Mouse (Mus musculus) bone marrow macrophage, adult 2 months (primary cell): ENCODE results near the gene Mkks. TPM values are rescaled to one million over a fixed set of nuclear protein-coding genes. Genes with fewer than 3 reads are reported as not detected.

Experiments
- H3K27ac ChIP-seq: 2 replicates; pipeline ENCODE4 v1.5.1; 2012; ENCODE audit warnings: low read depth, low read length; ENCODE audit not compliant: insufficient read depth
- H3K4me1 ChIP-seq: 2 replicates; pipeline ENCODE4 v1.6.1; 2012; ENCODE audit warnings: low read length; ENCODE audit not compliant: control insufficient read depth, insufficient read depth
- H3K4me3 ChIP-seq: 2 replicates; pipeline ENCODE4 v1.5.1; 2012; ENCODE audit warnings: mild to moderate bottlenecking, low read length, moderate library complexity; ENCODE audit not compliant: insufficient read depth
- CTCF ChIP-seq: IDR thresholded peaks from 2 replicates; pipeline ENCODE4 v1.5.1; 2012; ENCODE audit warnings: low read depth, mild to moderate bottlenecking, low read length, moderate library complexity
- POLR2A ChIP-seq: IDR thresholded peaks from 2 replicates; pipeline ENCODE4 v1.6.1; 2012; ENCODE audit warnings: mild to moderate bottlenecking, low read depth, low read length, borderline replicate concordance
- polyA plus RNA-seq: library from polyadenylated mRNA; stranded (reverse); fragments of >200 nt; gene quantifications from 2 replicates; pipeline ENCODE4 v1.2.4, GENCODE M21; 2012; ENCODE audit not compliant: missing spikeins, insufficient read depth, insufficient read length

Mkks gene
- polyA plus RNA-seq, 1 experiment = 26.4 TPM

DNA sequence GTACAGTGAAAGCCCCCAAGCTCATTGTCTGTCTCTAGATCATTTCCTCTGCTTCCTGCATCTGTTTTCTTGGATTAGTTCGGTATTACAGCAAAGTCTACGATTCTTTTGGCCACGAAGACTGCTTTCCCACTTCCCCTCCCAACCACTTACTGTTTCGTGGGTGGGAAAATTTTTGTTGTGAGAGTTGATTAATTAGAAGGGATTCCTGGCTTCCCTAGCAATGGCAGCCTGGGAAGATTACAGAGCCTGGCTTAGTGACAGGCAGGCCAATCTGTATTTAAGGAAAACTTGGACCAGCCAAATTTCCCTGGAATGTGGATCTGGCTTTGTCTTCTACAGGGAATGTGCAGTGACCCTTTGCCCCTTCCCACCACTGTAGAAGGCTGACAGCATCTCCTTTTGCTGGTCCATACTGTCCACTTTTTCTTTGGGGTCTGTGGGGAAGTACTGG is 20.8 kb upstream of the Mkks start:
- H3K27ac ChIP-seq = no peak overlapping the region

DNA sequence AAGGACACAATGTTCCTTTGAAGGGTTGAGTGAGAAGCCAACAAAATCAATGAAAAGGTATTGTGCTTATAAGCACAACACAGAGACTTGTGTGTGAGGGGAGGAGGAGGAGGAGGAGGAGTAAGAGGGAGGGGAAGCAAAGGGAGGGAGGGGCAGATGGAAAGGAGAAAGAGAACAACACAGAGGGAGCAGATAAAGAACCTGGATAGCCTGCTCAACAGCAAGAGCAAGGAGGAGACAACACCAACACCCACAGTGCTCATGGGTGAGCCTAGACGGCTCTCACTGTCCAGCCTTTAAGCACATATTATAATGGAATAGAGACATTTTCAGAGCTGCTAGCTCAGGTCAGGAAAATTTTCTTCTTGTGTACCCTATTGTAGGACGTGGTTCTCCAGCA is 18.1 kb upstream of the Mkks start:
- Histone ChIP-seq H3K4me3 (no peak overlapping the region), H3K27ac (no peak overlapping the region)
- no peak for TF ChIP-seq CTCF
- TF ChIP-seq POLR2A = no peak

More for the DNA sequence above, 20.8 kb upstream of the Mkks start:
- TF ChIP-seq CTCF = no peak
- TF ChIP-seq POLR2A = no peak
- H3K4me1 ChIP-seq = peaks cover 33% of the 10 kb centered on the region
- H3K4me3 ChIP-seq = no peak overlapping the region

DNA sequence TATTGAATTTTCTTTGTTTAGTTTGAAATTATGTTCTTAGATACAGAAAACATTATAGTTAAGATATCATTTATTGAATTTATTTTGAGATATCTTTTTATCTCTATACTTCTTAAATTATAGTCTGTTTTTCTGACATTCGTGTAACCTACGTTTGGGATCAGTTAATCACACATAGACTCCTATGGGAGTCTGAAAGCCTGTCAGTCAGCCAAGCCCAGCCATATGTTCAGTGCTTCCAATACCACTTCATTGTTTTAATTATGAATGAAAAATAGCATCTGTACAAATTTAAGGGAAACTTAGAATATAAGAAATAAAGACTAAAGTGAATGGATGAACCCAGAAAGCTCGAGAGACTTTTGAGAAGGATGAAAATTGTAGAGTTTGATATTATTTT is 17.4 kb upstream of the Mkks start:
- TF ChIP-seq POLR2A (no peak), CTCF (no peak)
- H3K27ac ChIP-seq = no peak overlapping the region
- H3K4me1 ChIP-seq = peaks cover 19% of the 10 kb centered on the region
- no peak overlapping the region for H3K4me3 ChIP-seq

More for the DNA sequence above, 18.1 kb upstream of the Mkks start:
- peaks cover 16% of the 10 kb centered on the region for H3K4me1 ChIP-seq

- H3K4me1 ChIP-seq = peaks cover 9% of the 10 kb centered on the region
- TF ChIP-seq POLR2A (no peak), CTCF (no peak)
- H3K27ac ChIP-seq = no peak overlapping the region
- H3K4me3 ChIP-seq = no peak overlapping the region
Measured at GRCm38 (mm10) chr2:136896131-136896530, 4.9 kb upstream of the Mkks start.

DNA sequence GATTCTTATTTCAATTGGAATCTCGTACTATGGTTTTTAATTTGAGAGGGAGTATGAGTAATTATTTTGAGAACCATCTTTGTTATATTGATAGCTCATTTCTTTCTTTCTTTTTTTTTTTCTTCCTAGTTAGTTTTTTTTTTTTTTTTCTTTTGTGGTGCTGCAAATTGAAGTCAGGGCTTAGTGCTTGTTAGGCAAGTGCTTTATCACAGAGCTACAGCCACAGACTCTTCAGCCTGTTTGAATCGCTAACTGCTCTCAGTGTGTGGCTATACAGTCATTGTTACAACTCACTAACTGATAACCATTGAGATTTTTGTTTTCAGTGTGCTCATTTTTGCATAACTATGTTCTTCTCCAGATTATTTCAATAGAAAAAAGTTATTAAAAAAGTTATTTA is 3.3 kb upstream of the Mkks start:
- no peak overlapping the region for H3K4me3 ChIP-seq
- H3K4me1 ChIP-seq = peaks cover 11% of the 10 kb centered on the region
- H3K27ac ChIP-seq = no peak overlapping the region
- TF ChIP-seq CTCF = no peak
- TF ChIP-seq POLR2A = no peak

DNA sequence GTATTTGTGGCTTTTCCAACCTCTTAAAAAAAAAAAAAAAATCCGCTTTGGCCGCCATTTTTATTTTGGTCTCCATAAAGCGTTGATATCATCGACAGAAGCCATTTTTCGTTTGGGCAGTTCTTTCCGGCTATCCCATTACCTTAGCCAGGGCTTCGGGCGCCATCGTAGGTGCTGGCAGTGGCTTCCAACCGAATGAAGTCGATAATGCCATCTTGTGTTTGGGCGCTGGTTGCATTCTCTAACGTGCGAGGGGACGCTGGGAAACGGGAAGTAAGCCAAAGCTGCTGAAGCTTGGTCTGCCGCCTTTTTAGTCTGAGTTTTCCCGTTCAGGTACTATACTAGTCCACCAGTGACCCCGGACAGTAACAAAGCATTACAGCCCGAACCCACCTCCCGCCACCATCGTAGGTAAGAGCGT is 772 bp upstream of the Mkks start:
- no peak for TF ChIP-seq CTCF
- Histone ChIP-seq H3K4me3 (peak overlapping the region; percentile 79), H3K4me1 (peaks cover 16% of the 10 kb centered on the region), H3K27ac (peak overlapping the region; percentile 64)

DNA sequence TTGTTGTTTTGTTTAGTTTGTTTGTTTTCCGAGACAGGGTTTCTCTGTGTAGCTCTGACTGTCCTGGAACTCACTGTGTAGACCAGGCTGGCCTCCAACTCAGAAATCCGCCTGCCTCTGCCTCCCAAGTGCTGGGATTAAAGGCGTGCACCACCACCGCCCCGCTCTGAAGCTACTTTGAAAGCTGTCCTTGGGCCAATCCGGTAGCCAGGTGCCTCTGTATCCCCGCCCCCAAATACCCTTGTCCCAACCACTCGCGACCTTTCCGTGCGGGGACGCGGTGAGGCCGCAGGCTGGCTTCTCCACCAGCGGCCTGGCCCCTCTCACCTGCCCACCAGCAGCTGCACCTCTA is 497 bp downstream of the Mkks start:
- Histone ChIP-seq H3K4me1 (peaks cover 12% of the 10 kb centered on the region; the same call in 1 of the 2 replicates), H3K4me3 (peak overlapping the region; percentile 93)

GRCm38 (mm10) chr2:136886846-136887245 is 4.3 kb downstream of the Mkks start:
- H3K4me1 ChIP-seq = peaks cover 7% of the 10 kb centered on the region; the same call in 1 of the 2 replicates
- no peak overlapping the region for H3K27ac ChIP-seq
- H3K4me3 ChIP-seq = no peak overlapping the region
- no peak for TF ChIP-seq POLR2A
- TF ChIP-seq CTCF = no peak

More for the DNA sequence above, 497 bp downstream of the Mkks start:
- H3K27ac ChIP-seq = peak overlapping the region; percentile 93

DNA sequence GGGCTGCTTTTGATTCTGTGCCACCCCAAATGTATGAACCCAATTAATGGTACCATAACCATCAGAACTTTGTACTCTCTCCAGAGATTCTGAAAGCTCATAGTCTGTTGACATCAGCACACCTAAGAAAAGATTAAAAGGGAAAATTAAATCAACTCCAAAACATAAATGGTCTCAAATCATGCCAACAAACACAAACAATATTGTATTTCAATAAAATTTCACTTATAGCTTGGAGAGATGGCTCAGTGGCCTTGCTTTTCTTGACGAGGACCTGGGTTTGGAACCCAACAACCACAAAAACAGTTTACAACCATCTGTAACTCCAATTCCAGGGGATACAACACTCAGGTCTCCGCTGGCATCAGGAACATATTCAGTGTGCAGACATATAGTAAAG is 5.6 kb downstream of the Mkks start, which contains the start of gene AL731706.2:
AL731706.2 (minus strand) TSS at position 101 of the 400 bp plus-strand sequence.
- no peak within 1 kb of the TSS for H3K4me3 ChIP-seq
- H3K4me1 ChIP-seq = peaks cover 7% of the 10 kb centered on the region; the same call in 1 of the 2 replicates
- TF ChIP-seq POLR2A (no peak), CTCF (no peak)
- H3K27ac ChIP-seq = no peak within 1 kb of the TSS

DNA sequence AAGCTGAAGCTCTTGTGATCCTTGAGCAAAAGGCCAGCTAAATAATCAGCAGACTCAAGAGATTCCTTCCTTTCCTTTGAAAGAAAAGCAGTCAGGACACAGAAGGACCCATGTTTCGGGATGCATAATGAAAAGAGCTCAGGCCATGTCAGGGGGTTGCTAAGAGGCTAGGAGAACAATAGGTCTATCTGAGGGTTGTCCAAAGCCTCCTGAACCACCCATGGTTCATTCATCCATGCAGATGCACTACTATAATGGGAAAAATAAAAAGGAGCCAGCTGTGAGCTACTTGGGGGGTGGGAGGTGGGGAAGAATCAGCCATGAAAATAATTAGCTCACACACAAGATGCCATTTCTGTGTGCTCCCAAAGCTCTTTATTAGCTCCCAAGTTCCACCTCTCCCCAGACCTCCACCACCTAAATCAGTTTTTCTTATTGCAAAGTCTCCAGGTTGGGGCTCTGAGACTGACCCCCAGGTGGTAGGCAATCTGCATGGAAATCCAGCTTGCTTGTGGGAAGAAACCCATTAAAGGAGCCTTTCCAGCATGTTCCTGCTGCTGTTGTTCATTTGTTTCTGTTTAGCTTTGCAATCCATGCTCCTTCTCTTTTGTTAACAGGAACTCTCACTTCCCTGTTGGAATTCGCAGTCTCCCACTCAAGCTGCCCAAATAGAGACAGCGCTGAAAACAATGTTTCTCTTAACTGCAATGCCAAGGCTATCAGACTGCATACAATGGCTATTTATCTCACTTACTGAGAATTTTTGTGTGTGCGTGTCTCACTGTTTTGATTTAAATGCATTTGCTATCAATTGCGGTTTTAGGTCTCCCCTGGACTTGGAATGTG is 36.4 kb downstream of the Mkks start:
- no peak for TF ChIP-seq CTCF
- no peak for TF ChIP-seq POLR2A
- no peaks in the 10 kb centered on the region for H3K4me1 ChIP-seq
- H3K27ac ChIP-seq = no peak overlapping the region
- H3K4me3 ChIP-seq = no peak overlapping the region

- TF ChIP-seq POLR2A (no peak), CTCF (no peak)
- Histone ChIP-seq H3K27ac (no peak overlapping the region), H3K4me1 (no peaks in the 10 kb centered on the region), H3K4me3 (no peak overlapping the region)
Measured at GRCm38 (mm10) chr2:136850366-136850765, 40.8 kb downstream of the Mkks start.
